Mouse (Mus musculus): ENCODE measurements around the gene Tarbp1. TPM values are rescaled to one million over a fixed set of nuclear protein-coding genes. Genes with fewer than 3 reads are reported as not detected.

Gene Tarbp1
- polyA plus RNA-seq, 1 experiment = 10.4 TPM

- Histone ChIP-seq H3K4me1 (replicated peaks; ENCODE audit: control insufficient read depth, insufficient read depth, low read length) (peaks cover 8% of the 10 kb centered on the region), H3K27me3 (ENCODE audit: control insufficient read depth, insufficient read depth, low read length) (no peaks in the 10 kb centered on the region), H3K27ac (ENCODE audit: control insufficient read depth, insufficient read depth, low read length) (no peak overlapping the region), H3K36me3 (ENCODE audit: control insufficient read depth, insufficient read depth, low read length) (no peaks in the 10 kb centered on the region; the same call in 1 of the 2 replicates), H3K4me3 (ENCODE audit: control insufficient read depth, insufficient read depth, low read length) (peak overlapping the region; percentile 63)
- TF ChIP-seq CTCF (IDR thresholded peaks at IDR 0.05; ENCODE audit: borderline replicate concordance, control insufficient read depth, extremely low read depth, insufficient read depth, low read length, poor library complexity) = no peak
- TF ChIP-seq POLR2A (IDR thresholded peaks at IDR 0.05; ENCODE audit: control insufficient read depth, extremely low read depth, insufficient read depth, low read length, poor library complexity) = no peak
- no peak for DNase-seq
- WGBS = 12% methylated on average over 16 of the region's 16 CpGs
Measured at GRCm38 (mm10) chr8:126473802-126474298, 1.0 kb downstream of the Tarbp1 start.

- no peaks in the 10 kb centered on the region for H3K27me3 ChIP-seq (ENCODE audit: control insufficient read depth, insufficient read depth, low read length)
- H3K4me3 ChIP-seq (ENCODE audit: control insufficient read depth, insufficient read depth, low read length) = no peak overlapping the region
- no peak for DNase-seq
- no peaks in the 10 kb centered on the region for H3K4me1 ChIP-seq (replicated peaks; ENCODE audit: control insufficient read depth, insufficient read depth, low read length)
- WGBS = 93% methylated on average over 7 of the region's 7 CpGs
- TF ChIP-seq POLR2A (IDR thresholded peaks at IDR 0.05; ENCODE audit: control insufficient read depth, extremely low read depth, insufficient read depth, low read length, poor library complexity) (no peak), CTCF (IDR thresholded peaks at IDR 0.05; ENCODE audit: borderline replicate concordance, control insufficient read depth, extremely low read depth, insufficient read depth, low read length, poor library complexity) (no peak)
- H3K36me3 ChIP-seq (ENCODE audit: control insufficient read depth, insufficient read depth, low read length) = peaks cover 22% of the 10 kb centered on the region
- H3K27ac ChIP-seq (ENCODE audit: control insufficient read depth, insufficient read depth, low read length) = no peak overlapping the region
Measured at GRCm38 (mm10) chr8:126464071-126464470, 10.8 kb downstream of the Tarbp1 start.

- Histone ChIP-seq H3K36me3 (ENCODE audit: control insufficient read depth, insufficient read depth, low read length) (peaks cover 20% of the 10 kb centered on the region), H3K27me3 (ENCODE audit: control insufficient read depth, insufficient read depth, low read length) (no peaks in the 10 kb centered on the region), H3K27ac (ENCODE audit: control insufficient read depth, insufficient read depth, low read length) (no peak overlapping the region), H3K4me3 (ENCODE audit: control insufficient read depth, insufficient read depth, low read length) (no peak overlapping the region), H3K4me1 (replicated peaks; ENCODE audit: control insufficient read depth, insufficient read depth, low read length) (no peaks in the 10 kb centered on the region)
- TF ChIP-seq POLR2A (IDR thresholded peaks at IDR 0.05; ENCODE audit: control insufficient read depth, extremely low read depth, insufficient read depth, low read length, poor library complexity) = no peak
- TF ChIP-seq CTCF (IDR thresholded peaks at IDR 0.05; ENCODE audit: borderline replicate concordance, control insufficient read depth, extremely low read depth, insufficient read depth, low read length, poor library complexity) = no peak
- 94% methylated on average over 7 of the region's 7 CpGs for WGBS
- DNase-seq = no peak
Measured at GRCm38 (mm10) chr8:126461735-126462134, 13.1 kb downstream of the Tarbp1 start.

GRCm38 (mm10) chr8:126460274-126460673, 14.6 kb downstream of the Tarbp1 start:
- Histone ChIP-seq H3K36me3 (ENCODE audit: control insufficient read depth, insufficient read depth, low read length) (peaks cover 16% of the 10 kb centered on the region), H3K4me1 (replicated peaks; ENCODE audit: control insufficient read depth, insufficient read depth, low read length) (no peaks in the 10 kb centered on the region), H3K27me3 (ENCODE audit: control insufficient read depth, insufficient read depth, low read length) (no peaks in the 10 kb centered on the region), H3K27ac (ENCODE audit: control insufficient read depth, insufficient read depth, low read length) (no peak overlapping the region), H3K4me3 (ENCODE audit: control insufficient read depth, insufficient read depth, low read length) (no peak overlapping the region)
- 63% methylated on average over 3 of the region's 3 CpGs for whole genome bisulfite sequencing
- peak; percentile 76 for DNase-seq
- TF ChIP-seq POLR2A (IDR thresholded peaks at IDR 0.05; ENCODE audit: control insufficient read depth, extremely low read depth, insufficient read depth, low read length, poor library complexity) = no peak
- TF ChIP-seq CTCF (IDR thresholded peaks at IDR 0.05; ENCODE audit: borderline replicate concordance, control insufficient read depth, extremely low read depth, insufficient read depth, low read length, poor library complexity) = peak; percentile 88

- Histone ChIP-seq H3K4me1 (replicated peaks; ENCODE audit: control insufficient read depth, insufficient read depth, low read length) (no peaks in the 10 kb centered on the region), H3K27me3 (ENCODE audit: control insufficient read depth, insufficient read depth, low read length) (no peaks in the 10 kb centered on the region), H3K36me3 (ENCODE audit: control insufficient read depth, insufficient read depth, low read length) (peaks cover 20% of the 10 kb centered on the region), H3K27ac (ENCODE audit: control insufficient read depth, insufficient read depth, low read length) (no peak overlapping the region), H3K4me3 (ENCODE audit: control insufficient read depth, insufficient read depth, low read length) (no peak overlapping the region)
- TF ChIP-seq CTCF (IDR thresholded peaks at IDR 0.05; ENCODE audit: borderline replicate concordance, control insufficient read depth, extremely low read depth, insufficient read depth, low read length, poor library complexity) (no peak), POLR2A (IDR thresholded peaks at IDR 0.05; ENCODE audit: control insufficient read depth, extremely low read depth, insufficient read depth, low read length, poor library complexity) (no peak)
- 95% methylated on average over 7 of the region's 7 CpGs for WGBS
- DNase-seq = peak; percentile 11
Measured at GRCm38 (mm10) chr8:126455383-126455782, 19.5 kb downstream of the Tarbp1 start.

GRCm38 (mm10) chr8:126451158-126451557, 23.7 kb downstream of the Tarbp1 start:
- peaks cover 26% of the 10 kb centered on the region for H3K36me3 ChIP-seq (ENCODE audit: control insufficient read depth, insufficient read depth, low read length)
- DNase-seq = no peak
- H3K27ac ChIP-seq (ENCODE audit: control insufficient read depth, insufficient read depth, low read length) = no peak overlapping the region
- TF ChIP-seq POLR2A (IDR thresholded peaks at IDR 0.05; ENCODE audit: control insufficient read depth, extremely low read depth, insufficient read depth, low read length, poor library complexity) = no peak
- no peak for TF ChIP-seq CTCF (IDR thresholded peaks at IDR 0.05; ENCODE audit: borderline replicate concordance, control insufficient read depth, extremely low read depth, insufficient read depth, low read length, poor library complexity)
- no peak overlapping the region for H3K4me3 ChIP-seq (ENCODE audit: control insufficient read depth, insufficient read depth, low read length)
- 97% methylated on average over 8 of the region's 8 CpGs for WGBS
- no peaks in the 10 kb centered on the region for H3K4me1 ChIP-seq (replicated peaks; ENCODE audit: control insufficient read depth, insufficient read depth, low read length)
- no peaks in the 10 kb centered on the region for H3K27me3 ChIP-seq (ENCODE audit: control insufficient read depth, insufficient read depth, low read length)

GRCm38 (mm10) chr8:126438937-126439336, 35.9 kb downstream of the Tarbp1 start:
- no peaks in the 10 kb centered on the region for H3K27me3 ChIP-seq (ENCODE audit: control insufficient read depth, insufficient read depth, low read length)
- no peak for DNase-seq
- WGBS = 77% methylated on average over 2 of the region's 2 CpGs
- no peak overlapping the region for H3K27ac ChIP-seq (ENCODE audit: control insufficient read depth, insufficient read depth, low read length)
- H3K4me3 ChIP-seq (ENCODE audit: control insufficient read depth, insufficient read depth, low read length) = no peak overlapping the region
- H3K36me3 ChIP-seq (ENCODE audit: control insufficient read depth, insufficient read depth, low read length) = peaks cover 12% of the 10 kb centered on the region
- TF ChIP-seq CTCF (IDR thresholded peaks at IDR 0.05; ENCODE audit: borderline replicate concordance, control insufficient read depth, extremely low read depth, insufficient read depth, low read length, poor library complexity) (no peak), POLR2A (IDR thresholded peaks at IDR 0.05; ENCODE audit: control insufficient read depth, extremely low read depth, insufficient read depth, low read length, poor library complexity) (no peak)
- H3K4me1 ChIP-seq (replicated peaks; ENCODE audit: control insufficient read depth, insufficient read depth, low read length) = no peaks in the 10 kb centered on the region
